Mouse (Mus musculus) heart, adult 2 months (tissue): ENCODE measurements at regions not wholly inside any gene's neighbourhood (a gene's known extent, or its start where the extent isn't known, plus 50 kb on each side); places are given as distances from the start of the nearest gene placed in this dataset.

Experiments used
- DNase-seq, 2 experiments: peaks; one replicate each; pipeline ENCODE4 v3.0.0; 2021
- H3K27ac ChIP-seq: fragments of 200-600 bp; 2 replicates; pipeline ENCODE4 v1.8.1; 2022
- H3K27me3 ChIP-seq: fragments of 200-500 bp; 2 replicates; pipeline ENCODE4 v1.6.1; 2012; ENCODE audit warnings: mild to moderate bottlenecking, low read length, inconsistent platforms, mixed read lengths; ENCODE audit not compliant: control insufficient read depth, insufficient read depth
- H3K36me3 ChIP-seq: fragments of 200-500 bp; 2 replicates; pipeline ENCODE4 v1.6.1; 2012; ENCODE audit warnings: low read length, inconsistent platforms; ENCODE audit not compliant: control insufficient read depth, insufficient read depth
- H3K4me1 ChIP-seq: fragments of 200-500 bp; 2 replicates; pipeline ENCODE4 v1.6.1; 2011; ENCODE audit warnings: low read length; ENCODE audit not compliant: control insufficient read depth, insufficient read depth
- H3K4me3 ChIP-seq: fragments of 200-600 bp; 2 replicates; pipeline ENCODE4 v1.8.1; 2022
- H3K79me2 ChIP-seq: fragments of 200-500 bp; replicated peaks from 2 replicates; pipeline ENCODE4 v1.6.1; 2012; ENCODE audit warnings: mild to moderate bottlenecking, inconsistent platforms, low read length, moderate library complexity, mixed read lengths; ENCODE audit not compliant: control insufficient read depth, insufficient read depth
- H3K9ac ChIP-seq: fragments of 200-500 bp; 2 replicates; pipeline ENCODE4 v1.6.1; 2012; ENCODE audit warnings: low read depth, mild to moderate bottlenecking, control low read depth, inconsistent platforms, low read length, mixed read lengths
- CTCF ChIP-seq: fragments of 200-600 bp; IDR thresholded peaks from 2 replicates; pipeline ENCODE4 v1.8.1; 2022; ENCODE audit warnings: antibody characterized with exemption, mild to moderate bottlenecking, moderate library complexity
- EP300 ChIP-seq: fragments of 200-500 bp; IDR thresholded peaks from 2 replicates; pipeline ENCODE4 v1.6.1; 2011; ENCODE audit warnings: low read depth, low read length, control low read depth; ENCODE audit not compliant: insufficient read depth
- POLR2A ChIP-seq: fragments of 200-500 bp; IDR thresholded peaks from 2 replicates; pipeline ENCODE4 v1.6.1; 2011; ENCODE audit warnings: mild to moderate bottlenecking, low read depth, low read length, control low read depth; ENCODE audit not compliant: insufficient read depth
- WGBS: fragments of 180-500 bp; shearing (Covaris S2); methylation state at CpG from one replicate; pipeline ENCODE4 v1.1.7; 2018; 5-methylcytosine and 5-hydroxymethylcytosine counted together
- intact Hi-C: fragments of 180-260 bp; cut with DNase I; formaldehyde crosslinking; loops from one replicate; pipeline ENCODE4 v1.15.1; 2025

DNA sequence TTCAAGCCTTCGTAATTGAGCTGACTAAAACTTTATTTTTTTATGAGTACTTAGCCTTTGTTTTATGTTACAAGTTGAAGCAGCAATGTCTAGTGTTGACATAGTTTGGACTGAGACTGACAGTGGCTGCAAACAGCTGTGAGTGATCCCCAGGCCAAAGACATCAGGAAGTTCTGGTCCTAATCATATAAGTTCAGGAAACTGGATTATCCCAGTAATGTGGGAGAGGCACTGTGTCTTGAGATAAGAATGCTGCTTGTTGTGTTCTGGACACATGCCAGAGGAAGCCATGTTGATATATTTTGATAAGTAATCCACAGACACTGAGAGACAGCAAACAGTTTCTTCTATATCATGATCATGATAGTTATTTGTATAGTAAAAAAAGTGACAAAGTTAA lies 153.4 kb downstream of the Lrriq3 start:
- WGBS = 28% methylated on average over 1 of the region's 1 CpGs

DNA sequence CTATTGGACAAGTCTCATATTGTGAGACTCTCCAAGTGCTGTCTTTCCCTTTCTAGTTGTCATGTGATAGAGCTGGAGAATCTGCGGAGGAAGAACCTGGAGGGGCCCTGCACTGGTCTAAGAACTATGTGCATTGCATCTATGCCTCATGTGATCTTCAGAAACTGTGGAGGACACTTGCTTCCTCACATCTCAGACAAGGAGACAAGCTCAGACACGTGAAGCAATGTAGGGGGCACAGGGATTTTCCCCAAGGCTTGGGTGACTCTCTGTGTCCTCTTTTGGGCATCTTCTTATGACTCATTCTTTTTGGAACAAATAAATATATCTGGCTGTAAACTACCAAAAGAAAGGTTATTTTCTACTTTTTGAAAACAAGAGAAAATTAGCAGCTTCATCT lies 153.9 kb downstream of the Lrriq3 start:
- Histone ChIP-seq H3K4me3 (no peak overlapping the region), H3K27me3 (no peaks in the 10 kb centered on the region), H3K9ac (no peak overlapping the region), H3K36me3 (no peaks in the 10 kb centered on the region), H3K4me1 (no peaks in the 10 kb centered on the region), H3K79me2 (no peaks in the 10 kb centered on the region), H3K27ac (no peak overlapping the region)
- intact Hi-C loops = no loop called here
- WGBS = 46% methylated on average over 2 of the region's 2 CpGs
- no peak for DNase-seq
- TF ChIP-seq POLR2A (no peak), CTCF (no peak), EP300 (no peak)

More for the DNA sequence above, 153.4 kb downstream of the Lrriq3 start:
- H3K4me3 ChIP-seq = no peak overlapping the region
- no peak overlapping the region for H3K9ac ChIP-seq
- H3K36me3 ChIP-seq = no peaks in the 10 kb centered on the region
- H3K79me2 ChIP-seq = no peaks in the 10 kb centered on the region
- intact Hi-C loops = no loop called here
- no peaks in the 10 kb centered on the region for H3K4me1 ChIP-seq
- no peaks in the 10 kb centered on the region for H3K27me3 ChIP-seq
- DNase-seq = no peak
- no peak overlapping the region for H3K27ac ChIP-seq
- TF ChIP-seq POLR2A = no peak
- TF ChIP-seq EP300 = no peak

GRCm38 (mm10) chr3:155247929-155248328 lies 154.7 kb downstream of the Lrriq3 start:
- no peaks in the 10 kb centered on the region for H3K4me1 ChIP-seq
- H3K4me3 ChIP-seq = no peak overlapping the region
- no peaks in the 10 kb centered on the region for H3K27me3 ChIP-seq
- no peak overlapping the region for H3K9ac ChIP-seq
- intact Hi-C loops = no loop called here
- DNase-seq = no peak
- no peaks in the 10 kb centered on the region for H3K79me2 ChIP-seq
- H3K27ac ChIP-seq = no peak overlapping the region
- TF ChIP-seq POLR2A (no peak), EP300 (no peak), CTCF (no peak)
- H3K36me3 ChIP-seq = no peaks in the 10 kb centered on the region
- 52% methylated on average over 1 of the region's 1 CpGs for WGBS

DNA sequence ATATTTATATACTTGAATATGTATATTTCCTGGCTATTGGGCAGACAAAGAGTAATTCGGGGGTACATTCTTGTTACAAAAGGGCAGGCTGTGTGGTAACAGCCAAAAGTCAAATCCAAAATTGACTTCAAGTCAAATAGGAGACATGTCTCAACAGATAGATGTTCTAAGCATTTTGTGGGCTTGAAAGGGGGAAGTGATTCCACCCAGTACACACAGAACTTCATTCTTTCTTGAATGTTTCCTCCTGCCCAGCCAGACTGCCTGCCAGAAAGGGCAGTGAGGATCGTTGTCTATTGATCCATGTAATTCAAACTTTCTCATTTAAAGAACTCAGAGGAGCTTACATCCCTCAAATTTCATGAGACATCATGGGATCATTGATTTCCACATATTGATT lies 157.7 kb downstream of the Lrriq3 start:
- no peak for TF ChIP-seq CTCF
- TF ChIP-seq POLR2A = no peak
- TF ChIP-seq EP300 = no peak
- Histone ChIP-seq H3K27ac (no peak overlapping the region), H3K27me3 (no peaks in the 10 kb centered on the region), H3K9ac (no peak overlapping the region), H3K36me3 (no peaks in the 10 kb centered on the region), H3K4me3 (no peak overlapping the region), H3K79me2 (no peaks in the 10 kb centered on the region), H3K4me1 (no peaks in the 10 kb centered on the region)
- no peak for DNase-seq
- intact Hi-C loops = no loop called here
- WGBS = 65% methylated on average over 2 of the region's 2 CpGs

- H3K4me3 ChIP-seq = no peak overlapping the region
- H3K79me2 ChIP-seq = no peaks in the 10 kb centered on the region
- H3K27me3 ChIP-seq = no peaks in the 10 kb centered on the region
- no peak overlapping the region for H3K27ac ChIP-seq
- no peak for DNase-seq
- intact Hi-C loops = no loop called here
- TF ChIP-seq EP300 (no peak), POLR2A (no peak), CTCF (no peak)
- H3K36me3 ChIP-seq = no peaks in the 10 kb centered on the region
- no peak overlapping the region for H3K9ac ChIP-seq
- no peaks in the 10 kb centered on the region for H3K4me1 ChIP-seq
- WGBS = 73% methylated on average over 3 of the region's 3 CpGs
These were observed 205.0 kb downstream of the Lrriq3 start for GRCm38 (mm10) chr3:155298206-155298605.

- Histone ChIP-seq H3K27ac (no peak overlapping the region), H3K79me2 (no peaks in the 10 kb centered on the region), H3K4me3 (no peak overlapping the region), H3K4me1 (no peaks in the 10 kb centered on the region), H3K9ac (no peak overlapping the region), H3K27me3 (no peaks in the 10 kb centered on the region), H3K36me3 (no peaks in the 10 kb centered on the region)
- intact Hi-C loops = no loop called here
- no peak for DNase-seq
- TF ChIP-seq POLR2A (no peak), CTCF (no peak), EP300 (no peak)
These were observed 205.5 kb downstream of the Lrriq3 start for GRCm38 (mm10) chr3:155298724-155299123.
